Mouse (Mus musculus): ENCODE results near the gene Mrpl39.

DNA sequence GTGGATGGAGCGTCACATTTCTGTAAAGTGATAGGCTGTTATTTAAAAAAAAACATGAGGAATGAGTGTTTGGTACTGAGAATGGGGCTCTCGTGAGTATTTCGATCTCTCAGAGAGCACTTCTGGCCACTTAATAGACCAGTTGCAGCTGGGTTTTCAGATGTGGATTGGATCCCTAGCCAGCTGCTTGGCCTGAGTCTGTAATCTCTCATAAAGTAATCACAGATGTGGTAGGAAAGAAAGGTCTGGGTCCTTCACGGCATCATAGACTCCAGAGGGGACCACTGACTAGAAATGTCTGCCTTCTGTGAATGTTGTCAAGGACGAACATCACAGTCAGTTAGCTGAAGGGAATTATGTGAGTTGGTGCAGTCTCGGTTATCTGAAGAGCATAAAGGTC lies 42.9 kb upstream of the Mrpl39 start:
- TF ChIP-seq CTCF (IDR thresholded peaks at IDR 0.05; ENCODE audit: extremely low read depth, insufficient read depth, insufficient read length, insufficient replicate concordance) (no peak), POLR2A (IDR thresholded peaks at IDR 0.05; ENCODE audit: low read depth, low read length) (no peak)

Measured in spleen, adult 2 months (tissue).